Mouse (Mus musculus): ENCODE measurements at regions not wholly inside any gene's neighbourhood (a gene's known extent, or its start where the extent isn't known, plus 50 kb on each side); places are given as distances from the start of the nearest gene placed in this dataset.

- DNase-seq (ENCODE audit: low spot score) = no peak
Measured at GRCm38 (mm10) chr3:105130228-105130627, 63.6 kb downstream of the 4930564D02Rik start.

DNA sequence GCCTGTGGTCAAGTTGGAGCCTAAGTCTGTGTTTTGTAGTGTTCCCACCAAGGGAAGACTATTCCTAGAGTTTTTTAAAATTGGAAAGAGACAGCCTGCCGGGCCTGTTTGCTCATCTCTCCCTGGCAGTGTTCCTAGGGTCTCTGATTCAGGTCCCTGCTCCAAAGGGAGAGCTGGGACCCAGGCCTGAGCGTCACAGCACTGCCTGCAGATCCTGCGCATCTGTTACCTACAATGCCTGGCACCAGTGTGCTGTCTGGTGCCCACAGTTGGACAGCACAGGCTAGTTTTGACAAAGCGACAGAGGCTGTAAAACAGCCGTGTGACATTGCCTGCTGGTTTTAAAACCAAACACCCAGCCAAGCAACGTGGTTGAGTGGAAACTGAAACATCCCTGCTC is 64.4 kb downstream of the 4930564D02Rik start:
- DNase-seq (ENCODE audit: low spot score) = no peak

- no peak for DNase-seq (ENCODE audit: low spot score)
Measured at GRCm38 (mm10) chr3:105133011-105133410, 66.4 kb downstream of the 4930564D02Rik start.

DNA sequence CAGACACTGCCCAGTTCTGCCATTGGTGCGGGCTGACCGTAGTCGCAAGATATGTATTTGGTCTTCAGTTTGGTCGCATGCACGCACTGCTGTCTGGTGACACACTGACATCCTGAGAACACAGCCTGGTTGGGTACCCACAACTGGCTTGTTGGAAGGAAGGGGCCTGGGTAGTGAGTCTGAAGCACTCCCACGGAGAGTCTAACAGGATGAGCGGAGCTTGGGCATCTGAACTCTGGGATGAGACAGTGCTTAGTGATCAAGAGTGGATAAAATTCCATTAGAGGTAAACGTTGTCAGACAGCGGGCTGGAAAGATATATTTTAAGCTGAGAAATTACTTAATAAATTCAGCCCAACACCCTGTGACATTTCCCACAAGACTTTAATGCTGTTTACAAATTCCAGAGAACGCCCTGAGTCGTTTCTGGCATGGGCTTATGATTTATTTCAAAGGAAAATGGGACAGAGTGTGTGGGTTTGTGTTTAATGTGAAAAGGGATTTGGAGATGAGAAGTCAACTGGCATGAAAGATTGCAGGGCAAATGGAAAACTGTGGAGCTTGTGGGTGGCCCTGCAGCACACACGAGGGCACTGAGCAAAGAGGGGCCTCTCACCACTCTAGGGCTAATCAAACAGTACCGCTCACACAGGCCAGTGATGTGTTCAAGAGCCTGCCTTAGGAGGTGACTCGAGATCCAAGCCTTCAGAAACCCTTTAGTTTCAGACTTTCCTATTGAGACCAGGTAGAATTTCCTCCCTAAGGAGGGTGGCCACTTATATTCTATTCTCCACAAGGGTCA is 74.7 kb downstream of the 4930564D02Rik start:
- no peak for DNase-seq (ENCODE audit: low spot score)

DNA sequence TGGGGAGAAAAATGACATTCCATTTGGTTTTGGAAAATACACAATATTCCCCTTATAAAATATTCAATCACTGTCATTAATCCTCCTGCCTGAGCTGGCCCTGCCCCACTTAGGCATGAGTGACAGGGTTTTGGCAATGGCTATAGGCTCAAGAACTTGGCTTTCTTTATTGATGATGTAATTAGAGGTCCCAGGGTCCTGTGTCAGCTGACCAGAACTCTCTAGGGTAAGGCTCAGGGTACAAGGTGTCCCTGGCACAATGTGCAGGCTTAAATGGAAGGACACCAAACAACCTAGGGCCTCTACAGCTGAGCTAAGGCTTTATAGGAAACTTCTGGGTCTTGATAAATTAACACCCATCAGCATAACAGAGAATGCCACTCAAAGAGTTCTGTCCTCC is 76.0 kb downstream of the 4930564D02Rik start:
- no peak for DNase-seq (ENCODE audit: low spot score)

DNA sequence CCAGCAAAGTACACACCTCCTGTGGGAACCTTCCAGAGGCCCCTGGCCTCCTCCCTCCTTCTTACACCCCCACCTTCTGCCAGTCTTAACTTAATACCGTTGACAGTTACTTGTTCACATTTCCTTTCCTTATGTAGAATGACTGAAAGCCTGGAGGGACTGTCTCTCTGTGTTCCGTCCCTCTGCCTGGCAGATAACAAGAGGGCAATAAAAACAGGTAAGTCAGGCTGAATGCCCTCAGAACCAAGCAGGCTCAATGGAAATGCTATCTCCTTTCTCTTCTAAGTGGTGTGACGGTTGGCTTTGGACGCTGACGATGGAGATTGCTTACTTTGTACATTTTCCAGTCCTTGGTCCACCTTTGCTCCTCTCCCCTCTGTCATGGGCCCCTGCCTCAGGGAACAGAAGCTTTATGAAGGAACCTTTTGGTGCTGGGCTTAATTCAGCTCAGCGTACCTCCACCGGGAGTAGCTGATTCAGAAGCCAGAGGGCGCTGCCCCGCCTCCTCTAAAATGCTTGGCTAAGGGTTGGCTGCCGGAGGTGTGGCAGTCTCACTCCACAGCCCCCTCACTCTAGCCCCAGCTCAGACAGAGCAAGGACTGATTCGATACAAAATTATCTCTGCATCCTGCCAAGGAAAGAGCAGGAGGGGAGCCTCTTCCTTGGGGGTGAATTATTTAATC is 85.0 kb downstream of the 4930564D02Rik start:
- DNase-seq (ENCODE audit: low spot score) = peak; percentile 78

DNA sequence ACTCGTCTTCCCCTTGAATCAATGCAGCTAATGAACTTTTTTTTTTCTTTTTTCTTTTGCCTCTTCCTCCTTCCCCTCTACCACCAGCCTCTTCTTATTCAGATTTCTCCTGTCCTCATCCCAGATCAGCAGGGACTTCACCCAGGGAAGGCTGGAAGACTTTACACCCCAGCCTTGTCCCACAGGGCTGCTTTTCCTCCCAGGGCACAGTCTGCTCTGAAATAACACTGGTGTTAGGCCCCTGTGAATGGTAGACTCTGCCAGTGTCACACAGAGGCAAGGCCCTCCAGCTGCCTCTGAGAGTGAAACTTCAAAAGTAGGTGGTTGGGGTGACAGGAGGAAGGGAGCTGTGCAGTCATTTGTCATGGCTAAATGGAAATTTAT is 85.5 kb downstream of the 4930564D02Rik start:
- DNase-seq (ENCODE audit: low spot score) = no peak

- DNase-seq (ENCODE audit: low spot score) = no peak
Measured at GRCm38 (mm10) chr3:105158376-105158775, 91.7 kb downstream of the 4930564D02Rik start.

GRCm38 (mm10) chr3:105165355-105165754 is 98.7 kb downstream of the 4930564D02Rik start:
- peak; percentile 88 for DNase-seq (ENCODE audit: low spot score)

GRCm38 (mm10) chr3:105169117-105169516 is 102.5 kb downstream of the 4930564D02Rik start:
- DNase-seq (ENCODE audit: low spot score) = no peak

DNA sequence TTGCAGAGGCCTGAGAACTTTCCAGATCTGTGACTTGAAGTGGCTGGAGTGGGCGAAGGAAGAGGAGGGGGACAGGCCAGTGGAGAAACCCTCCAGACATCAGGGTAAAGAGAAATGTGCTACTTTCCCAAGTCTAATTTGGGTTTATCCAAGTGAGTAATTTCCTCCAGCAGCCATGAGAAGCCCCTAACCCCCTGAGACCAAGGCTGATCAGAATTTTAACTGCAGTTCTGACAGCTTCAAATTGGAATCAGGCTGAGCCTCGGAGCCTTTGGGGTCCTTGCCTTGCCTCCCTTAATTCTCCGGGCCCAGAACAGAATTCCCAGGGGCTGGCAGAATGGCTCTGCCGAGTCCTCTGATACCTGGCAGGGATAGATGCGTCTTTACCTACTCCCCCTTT is 104.9 kb downstream of the 4930564D02Rik start:
- no peak for DNase-seq (ENCODE audit: low spot score)

GRCm38 (mm10) chr3:105172054-105172453 is 105.4 kb downstream of the 4930564D02Rik start:
- no peak for DNase-seq (ENCODE audit: low spot score)

- DNase-seq (ENCODE audit: low spot score) = no peak
Measured at GRCm38 (mm10) chr3:105191303-105191702, 124.7 kb downstream of the 4930564D02Rik start.

DNA sequence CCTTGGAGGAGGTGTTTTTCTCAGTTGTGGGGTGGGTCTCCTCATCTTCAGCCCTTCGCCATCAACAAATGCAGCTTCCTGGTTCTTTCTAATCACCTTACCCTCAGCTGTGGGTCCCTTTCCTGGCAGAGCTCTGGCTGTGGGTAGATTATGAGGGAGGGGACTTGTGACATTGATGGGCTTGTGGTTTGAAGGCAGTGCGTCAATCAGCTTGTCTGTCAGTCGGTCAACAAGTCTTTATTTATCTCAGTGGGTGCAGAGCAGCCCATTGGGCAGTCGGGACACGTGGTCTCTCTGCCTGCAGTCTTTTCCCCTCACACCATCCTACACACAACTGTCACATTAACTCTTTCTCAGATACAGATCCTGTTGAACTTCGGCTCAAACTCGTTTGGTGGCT is 125.2 kb downstream of the 4930564D02Rik start:
- DNase-seq (ENCODE audit: low spot score) = no peak

DNA sequence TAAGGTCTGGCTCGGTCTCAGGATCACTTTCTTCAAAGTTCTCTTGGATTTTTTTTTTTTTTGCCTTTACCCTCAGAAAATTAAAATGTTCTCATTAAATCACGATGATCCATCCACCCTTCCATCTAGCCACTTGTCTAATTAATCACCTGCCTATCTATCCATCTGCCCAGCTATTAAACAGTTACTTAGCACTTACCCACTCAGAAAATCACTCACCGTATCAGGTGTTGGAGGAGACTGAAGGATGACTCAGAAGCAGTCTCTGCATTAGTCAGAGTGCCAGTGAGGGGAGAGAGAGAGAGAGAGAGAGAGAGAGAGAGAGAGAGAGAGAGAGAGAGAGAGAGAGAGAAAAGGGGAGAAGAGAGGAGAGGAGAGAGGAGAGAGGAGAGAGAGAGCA is 134.1 kb downstream of the 4930564D02Rik start:
- DNase-seq (ENCODE audit: low spot score) = no peak

GRCm38 (mm10) chr3:105209164-105209563 is 142.5 kb downstream of the 4930564D02Rik start:
- DNase-seq (ENCODE audit: low spot score) = no peak

- no peak for DNase-seq (ENCODE audit: low spot score)
Measured at GRCm38 (mm10) chr3:105211023-105211422, 144.4 kb downstream of the 4930564D02Rik start.

DNA sequence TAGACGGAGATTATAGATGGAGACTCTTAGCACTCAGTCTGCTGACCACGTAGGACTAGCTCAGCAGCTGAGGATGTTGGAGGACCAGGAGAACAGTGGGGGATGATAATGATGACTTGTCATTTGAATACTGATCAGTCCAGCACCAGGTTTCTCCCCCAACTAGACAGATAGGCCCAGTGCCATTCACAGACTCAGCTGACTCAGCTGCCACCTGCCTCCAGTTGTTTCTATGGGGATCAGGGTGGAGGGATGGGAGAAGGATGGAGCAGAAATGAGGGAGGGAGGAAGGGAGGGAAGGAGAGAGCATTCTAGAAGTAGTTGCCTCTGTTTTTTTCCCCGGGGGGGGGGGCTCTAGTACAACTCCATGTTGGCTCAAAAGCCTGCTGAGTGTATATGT is 145.1 kb downstream of the 4930564D02Rik start:
- no peak for DNase-seq (ENCODE audit: low spot score)

DNA sequence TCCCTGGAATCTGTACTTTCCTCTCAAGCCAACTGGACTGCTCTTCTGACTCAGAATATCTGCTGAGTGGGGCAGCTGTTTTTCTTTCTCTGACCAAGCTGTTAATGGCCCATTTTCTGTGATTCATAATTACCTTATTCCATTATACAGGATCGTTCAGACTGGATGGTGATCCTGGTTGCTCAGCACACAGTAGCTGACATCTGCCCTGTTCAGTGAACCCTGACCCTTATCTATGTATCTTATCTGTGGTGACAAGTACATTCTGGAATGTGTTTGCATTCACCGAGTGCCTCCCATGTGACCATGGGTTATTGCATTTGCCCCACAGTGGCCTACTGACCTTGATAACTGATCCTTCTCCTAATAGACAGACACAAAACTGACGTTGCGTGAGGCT is 148.2 kb downstream of the 4930564D02Rik start:
- DNase-seq (ENCODE audit: low spot score) = no peak

DNA sequence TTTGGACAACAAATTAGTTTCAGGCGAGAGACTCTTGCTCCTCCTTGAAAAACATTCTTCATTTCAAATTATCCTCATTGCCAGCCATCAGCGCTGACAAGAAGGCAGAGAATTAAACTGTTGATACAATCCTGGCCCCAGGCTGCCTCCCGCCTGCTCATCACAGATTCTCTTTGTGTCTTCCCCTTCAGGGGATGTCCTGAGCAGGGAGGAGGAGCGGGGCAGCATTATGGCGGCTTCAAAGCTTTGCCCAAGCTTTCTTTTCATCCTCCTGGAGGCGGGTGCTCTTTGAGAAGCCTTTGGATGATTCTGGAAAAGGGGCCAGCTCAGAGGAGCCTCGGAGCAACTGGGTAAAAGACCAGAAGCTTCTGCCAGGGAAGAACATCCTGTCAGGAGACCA is 149.1 kb downstream of the 4930564D02Rik start:
- no peak for DNase-seq (ENCODE audit: low spot score)

DNA sequence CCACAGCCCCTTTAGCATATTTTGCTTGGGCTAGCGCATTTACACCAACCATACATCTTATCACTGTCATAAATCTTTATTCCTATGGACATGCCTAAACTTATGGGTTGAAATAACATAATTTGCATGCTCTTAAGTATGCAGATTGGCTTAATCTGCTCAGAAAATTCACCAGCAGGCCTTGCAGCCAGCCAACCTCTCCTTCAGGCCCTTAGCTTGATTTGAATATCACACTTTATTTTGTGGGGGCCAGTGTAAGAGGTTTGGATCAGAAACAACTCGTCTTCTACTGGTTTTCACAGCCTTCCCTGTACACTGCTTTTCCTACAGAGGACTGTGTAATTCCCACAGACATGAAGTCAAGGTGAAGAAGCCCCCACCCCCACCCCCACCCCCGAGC is 153.0 kb downstream of the 4930564D02Rik start:
- no peak for DNase-seq (ENCODE audit: low spot score)

DNA sequence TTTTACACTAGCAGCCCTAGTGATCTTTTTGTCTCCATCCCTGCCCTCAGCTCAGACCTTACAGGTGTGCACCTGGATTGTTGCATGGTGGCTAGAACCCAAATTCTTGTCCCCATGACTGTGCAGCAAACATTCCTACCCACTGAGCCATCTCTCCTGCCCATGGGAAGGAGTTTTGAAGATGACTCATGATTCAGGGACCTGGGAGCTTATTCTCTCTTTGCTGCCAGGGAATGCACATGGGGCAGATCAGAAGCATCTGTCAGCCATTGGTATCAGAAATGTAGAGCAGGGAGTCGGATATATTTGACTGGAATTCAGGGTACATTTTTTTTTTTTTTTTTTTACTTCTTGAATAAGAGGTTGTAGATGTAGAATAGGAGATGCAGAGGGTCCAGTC is 154.0 kb downstream of the 4930564D02Rik start:
- no peak for DNase-seq (ENCODE audit: low spot score)

DNA sequence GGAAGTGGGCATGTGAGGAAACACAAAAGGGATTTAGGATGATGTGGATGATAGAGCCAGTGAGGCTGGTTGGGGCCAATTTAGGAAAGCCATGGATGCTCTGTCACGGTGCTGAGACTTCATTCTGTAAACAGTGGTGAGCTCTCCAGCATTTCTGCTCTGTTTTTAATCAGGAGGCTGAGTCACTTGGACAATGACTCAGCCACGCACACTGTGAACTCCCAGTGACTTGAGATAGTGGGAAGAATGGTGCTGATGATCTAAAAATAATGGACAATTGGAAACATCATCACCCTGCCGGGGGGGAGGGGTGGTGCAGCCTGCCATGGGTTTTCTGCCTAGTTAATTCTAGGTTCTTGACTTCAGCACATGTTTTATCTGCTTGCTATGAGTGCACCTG is 156.3 kb downstream of the 4930564D02Rik start:
- DNase-seq (ENCODE audit: low spot score) = no peak

- DNase-seq (ENCODE audit: low spot score) = no peak
Measured at GRCm38 (mm10) chr3:105223671-105224070, 157.0 kb downstream of the 4930564D02Rik start.

Measured in testis, postnatal 10 days (tissue).